Comparison of ENCODE assay signal across 15 mouse cellular contexts in the genomic region with DNA sequence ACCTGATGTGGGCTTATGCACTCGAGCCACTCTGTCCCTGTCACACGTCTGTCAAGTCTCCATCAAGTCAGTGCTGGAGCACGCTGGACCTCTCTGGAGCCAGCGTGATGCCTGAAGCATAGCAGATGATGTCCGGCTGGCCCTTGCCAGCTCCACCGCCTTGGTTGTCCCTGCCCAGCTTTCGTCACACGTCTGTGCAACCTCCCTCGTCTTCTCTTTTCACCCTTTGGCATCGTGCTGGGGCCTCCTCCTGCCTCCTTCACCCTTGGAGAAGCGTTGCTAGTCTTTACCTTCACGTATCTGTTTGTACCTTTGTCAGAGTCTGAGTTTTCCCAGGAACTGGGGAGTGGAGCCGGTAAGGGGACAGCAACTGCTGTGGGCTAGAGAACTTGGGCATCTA. TPM values are rescaled to one million over a fixed set of nuclear protein-coding genes. Genes with fewer than 3 reads are reported as not detected.
DNase-seq lines count a peak whose midpoint lies in the region; ATAC-seq and TF ChIP-seq lines count a peak whose summit lies in the region.
"Had no signal": no experiment of that assay in that cellular context is flagged by ENCODE, and none has a peak within 500 bp of the region (broad histone marks: within the 10 kb centered on the region; RNA-seq: fewer than 3 reads in every experiment).

No protein-coding gene starts in this region.

- no peak overlapping the region for H3K27ac ChIP-seq in cerebellum, adult 2 months (ENCODE audit: insufficient read depth, low read length)
- H3K27ac ChIP-seq in hindbrain, embryonic 13.5 days = peak overlapping the region; percentile 55
- no peak overlapping the region for H3K27ac ChIP-seq in hindbrain, embryonic 11.5 days (ENCODE audit: low read depth, low read length)
- no peak overlapping the region for H3K27ac ChIP-seq in embryonic facial prominence, embryonic 14.5 days (replicated peaks; ENCODE audit: low read depth, low read length)
- H3K27ac ChIP-seq in midbrain, embryonic 14.5 days (replicated peaks; ENCODE audit: low read depth, low read length) = peak overlapping the region; percentile 71
- H3K27ac ChIP-seq: limb, embryonic 12.5 days had no signal

- TF ChIP-seq POLR2A in cerebellum, adult 2 months (IDR thresholded peaks at IDR 0.05; ENCODE audit: borderline replicate concordance, insufficient read depth, low read length) = no peak

- DNase-seq in cerebellum, postnatal 10 days = peak; percentile 50 to 54
- DNase-seq in cerebellum, adult 2 months = no peak
- no peak for DNase-seq in hindbrain, embryonic 11.5 days (ENCODE audit: low spot score)
- no peak for DNase-seq in embryonic facial prominence, embryonic 14.5 days (ENCODE audit: low spot score)
- no peak for DNase-seq in midbrain, embryonic 14.5 days
- DNase-seq in adrenal gland, postnatal 14 days = no peak
- DNase-seq: kidney, adult 8-10 months; layer of hippocampus, adult 9-11 months had no signal

- H3K4me3 ChIP-seq in cerebellum, adult 2 months (replicated peaks; ENCODE audit: insufficient read depth, low read depth, low read length) = no peak overlapping the region
- H3K4me3 ChIP-seq in hindbrain, embryonic 13.5 days = no peak overlapping the region
- no peak overlapping the region for H3K4me3 ChIP-seq in hindbrain, embryonic 11.5 days (ENCODE audit: low read depth, low read length)
- no peak overlapping the region for H3K4me3 ChIP-seq in embryonic facial prominence, embryonic 14.5 days (ENCODE audit: low read depth, low read length)
- no peak overlapping the region for H3K4me3 ChIP-seq in midbrain, embryonic 14.5 days (replicated peaks; ENCODE audit: low read depth, low read length)
- H3K4me3 ChIP-seq: limb, embryonic 12.5 days had no signal

- H3K4me1 ChIP-seq in cerebellum, adult 2 months (ENCODE audit: control insufficient read depth, insufficient read depth, low read length) = peaks cover 29% of the 10 kb centered on the region
- H3K4me1 ChIP-seq in hindbrain, embryonic 13.5 days (replicated peaks) = peaks cover 26% of the 10 kb centered on the region
- H3K4me1 ChIP-seq in hindbrain, embryonic 11.5 days (replicated peaks; ENCODE audit: control insufficient read depth, insufficient read depth, low read length) = peaks cover 5% of the 10 kb centered on the region; the same call in 1 of the 2 replicates
- peaks cover 14% of the 10 kb centered on the region; the same call in 1 of the 2 replicates for H3K4me1 ChIP-seq in embryonic facial prominence, embryonic 14.5 days (ENCODE audit: control insufficient read depth, insufficient read depth, low read length)
- peaks cover 21% of the 10 kb centered on the region for H3K4me1 ChIP-seq in midbrain, embryonic 14.5 days (ENCODE audit: control insufficient read depth, insufficient read depth, low read length)

- no peak overlapping the region for H3K4me2 ChIP-seq in hindbrain, embryonic 13.5 days
- no peak overlapping the region for H3K4me2 ChIP-seq in hindbrain, embryonic 11.5 days (replicated peaks; ENCODE audit: low read depth, low read length)
- peak overlapping the region; percentile 21; the same call in 1 of the 2 replicates for H3K4me2 ChIP-seq in embryonic facial prominence, embryonic 14.5 days (ENCODE audit: low read depth, low read length)
- peak overlapping the region; percentile 29; the same call in 1 of the 2 replicates for H3K4me2 ChIP-seq in midbrain, embryonic 14.5 days (ENCODE audit: low read length)
- H3K4me2 ChIP-seq: limb, embryonic 12.5 days had no signal

- TF ChIP-seq CTCF in cerebellum, adult 2 months (IDR thresholded peaks at IDR 0.05; ENCODE audit: borderline replicate concordance, insufficient read depth, low read depth, low read length) = no peak

- H3K36me3 ChIP-seq in hindbrain, embryonic 13.5 days = no peaks in the 10 kb centered on the region
- H3K36me3 ChIP-seq in hindbrain, embryonic 11.5 days (ENCODE audit: control insufficient read depth, insufficient read depth, low read length) = no peaks in the 10 kb centered on the region
- H3K36me3 ChIP-seq in embryonic facial prominence, embryonic 14.5 days (ENCODE audit: control insufficient read depth, insufficient read depth, low read length) = no peaks in the 10 kb centered on the region
- no peaks in the 10 kb centered on the region for H3K36me3 ChIP-seq in midbrain, embryonic 14.5 days (ENCODE audit: control insufficient read depth, insufficient read depth, low read length)
- H3K36me3 ChIP-seq: limb, embryonic 12.5 days had no signal

- 0 out of 2 replicates have a peak overlapping the region, but pooled peaks have one; percentile 56 for H3K9ac ChIP-seq in hindbrain, embryonic 13.5 days
- no peak overlapping the region for H3K9ac ChIP-seq in hindbrain, embryonic 11.5 days (ENCODE audit: low read depth, low read length)
- H3K9ac ChIP-seq in embryonic facial prominence, embryonic 14.5 days (ENCODE audit: low read depth, low read length) = no peak overlapping the region
- peak overlapping the region; percentile 23; the same call in 1 of the 2 replicates for H3K9ac ChIP-seq in midbrain, embryonic 14.5 days (replicated peaks; ENCODE audit: low read length)
- H3K9ac ChIP-seq: limb, embryonic 12.5 days had no signal

- 45% methylated on average over 13 of the region's 13 CpGs for WGBS in cerebellum, adult 2 months
- WGBS in hindbrain, embryonic 13.5 days = 77% methylated on average over 13 of the region's 13 CpGs
- 78% methylated on average over 13 of the region's 13 CpGs for WGBS in hindbrain, embryonic 11.5 days
- 73% methylated on average over 13 of the region's 13 CpGs for WGBS in embryonic facial prominence, embryonic 14.5 days
- WGBS in midbrain, embryonic 14.5 days = 68% methylated on average over 13 of the region's 13 CpGs

- no peaks in the 10 kb centered on the region for H3K27me3 ChIP-seq in cerebellum, adult 2 months (ENCODE audit: control insufficient read depth, insufficient read depth, low read length)
- no peaks in the 10 kb centered on the region for H3K27me3 ChIP-seq in hindbrain, embryonic 13.5 days
- H3K27me3 ChIP-seq in hindbrain, embryonic 11.5 days (ENCODE audit: control insufficient read depth, insufficient read depth, low read length) = no peaks in the 10 kb centered on the region
- peaks cover 2% of the 10 kb centered on the region; the same call in 1 of the 2 replicates for H3K27me3 ChIP-seq in embryonic facial prominence, embryonic 14.5 days (replicated peaks; ENCODE audit: control insufficient read depth, insufficient read depth, low read length)
- no peaks in the 10 kb centered on the region for H3K27me3 ChIP-seq in midbrain, embryonic 14.5 days (ENCODE audit: control insufficient read depth, insufficient read depth, low read length)

- no peak for ATAC-seq in hindbrain, embryonic 13.5 days (ENCODE audit: low FRiP score)
- ATAC-seq in hindbrain, embryonic 11.5 days (ENCODE audit: low FRiP score) = no peak
- no peak for ATAC-seq in embryonic facial prominence, embryonic 14.5 days (ENCODE audit: low read depth)
- no peak for ATAC-seq in midbrain, embryonic 14.5 days (ENCODE audit: low FRiP score, low TSS enrichment)
- ATAC-seq in inflammation-experienced regulatory T-cells, adult 6 months = no peak

- no peaks in the 10 kb centered on the region for H3K9me3 ChIP-seq in hindbrain, embryonic 13.5 days
- no peaks in the 10 kb centered on the region for H3K9me3 ChIP-seq in hindbrain, embryonic 11.5 days (ENCODE audit: control insufficient read depth, low read length)
- no peaks in the 10 kb centered on the region for H3K9me3 ChIP-seq in embryonic facial prominence, embryonic 14.5 days (ENCODE audit: control insufficient read depth, low read length)
- H3K9me3 ChIP-seq in midbrain, embryonic 14.5 days (ENCODE audit: control insufficient read depth, low read length) = no peaks in the 10 kb centered on the region
- H3K9me3 ChIP-seq: limb, embryonic 12.5 days had no signal

RNA-seq across cellular contexts. Expression of gene Aqp6, which starts 13.1 kb away (rescaled TPM):
- polyA plus RNA-seq in cerebellum, adult 2 months (2012; rRNA removed) = 29.0 and 38.4 TPM in 2 replicates
- polyA plus RNA-seq in hindbrain, embryonic 13.5 days (2015; fragmentation: Nextera tagmentation; extraction: Ambion mirVana) = 2.6 and 3.2 TPM in 2 replicates
- polyA plus RNA-seq in hindbrain, embryonic 11.5 days (2014; fragmentation: Nextera tagmentation; extraction: Ambion mirVana) = 1.0 and 1.7 TPM in 2 replicates
- polyA plus RNA-seq in embryonic facial prominence, embryonic 14.5 days (2014; fragmentation: Nextera tagmentation; extraction: Ambion mirVana) = not detected in 2 replicates
- 0.93 and 1.1 TPM in 2 replicates for polyA plus RNA-seq in midbrain, embryonic 14.5 days (2014; fragmentation: Nextera tagmentation; extraction: Ambion mirVana)
- not detected for polyA plus RNA-seq in inflammation-experienced regulatory T-cells, adult 6 months (2017; shearing (Covaris generic))
- total RNA-seq in adrenal gland, postnatal 14 days (2021) = not detected in 2 replicates
- total RNA-seq: megakaryocyte progenitor cell, adult 5-6 weeks; neutrophil, adult 5-6 weeks had no signal
- polyA plus RNA-seq: C2C12; embryonic facial prominence, embryonic 11.5 days; limb, embryonic 12.5 days had no signal

RNA-seq across cellular contexts. Expression of gene Aqp5, which starts 23.7 kb away (rescaled TPM):
- polyA plus RNA-seq in cerebellum, adult 2 months (2012; rRNA removed) = 0.36 and 0.56 TPM in 2 replicates
- polyA plus RNA-seq in hindbrain, embryonic 13.5 days (2015; fragmentation: Nextera tagmentation; extraction: Ambion mirVana) = 2.1 and 2.5 TPM in 2 replicates
- polyA plus RNA-seq in hindbrain, embryonic 11.5 days (2014; fragmentation: Nextera tagmentation; extraction: Ambion mirVana) = 0.28 and 0.36 TPM in 2 replicates
- 1.8 and 2.9 TPM in 2 replicates for polyA plus RNA-seq in embryonic facial prominence, embryonic 14.5 days (2014; fragmentation: Nextera tagmentation; extraction: Ambion mirVana)
- 0.70 and 3.0 TPM in 2 replicates for polyA plus RNA-seq in midbrain, embryonic 14.5 days (2014; fragmentation: Nextera tagmentation; extraction: Ambion mirVana)
- polyA plus RNA-seq in inflammation-experienced regulatory T-cells, adult 6 months (2017; shearing (Covaris generic)) = not detected
- total RNA-seq in adrenal gland, postnatal 14 days (2021) = 2.1 and 2.3 TPM in 2 replicates
- total RNA-seq: megakaryocyte progenitor cell, adult 5-6 weeks; neutrophil, adult 5-6 weeks had no signal
- polyA plus RNA-seq: embryonic facial prominence, embryonic 11.5 days; limb, embryonic 12.5 days had no signal

RNA-seq across cellular contexts. Expression of gene Aqp2, which starts 35.4 kb away (rescaled TPM):
- 0.23 and 0.43 TPM in 2 replicates for polyA plus RNA-seq in cerebellum, adult 2 months (2012; rRNA removed)
- polyA plus RNA-seq in hindbrain, embryonic 13.5 days (2015; fragmentation: Nextera tagmentation; extraction: Ambion mirVana) = not detected in 2 replicates
- not detected in 2 replicates for polyA plus RNA-seq in hindbrain, embryonic 11.5 days (2014; fragmentation: Nextera tagmentation; extraction: Ambion mirVana)
- polyA plus RNA-seq in embryonic facial prominence, embryonic 14.5 days (2014; fragmentation: Nextera tagmentation; extraction: Ambion mirVana) = 0.11 TPM in 1 of 2 replicates, not detected in the other
- not detected in 2 replicates for polyA plus RNA-seq in midbrain, embryonic 14.5 days (2014; fragmentation: Nextera tagmentation; extraction: Ambion mirVana)
- not detected for polyA plus RNA-seq in inflammation-experienced regulatory T-cells, adult 6 months (2017; shearing (Covaris generic))
- total RNA-seq in adrenal gland, postnatal 14 days (2021) = 1.4 and 1.7 TPM in 2 replicates
- total RNA-seq: megakaryocyte progenitor cell, adult 5-6 weeks; neutrophil, adult 5-6 weeks had no signal
- polyA plus RNA-seq: embryonic facial prominence, embryonic 11.5 days; limb, embryonic 12.5 days had no signal

RNA-seq across cellular contexts. Expression of gene Racgap1, which starts 37.2 kb away (rescaled TPM):
- polyA plus RNA-seq in cerebellum, adult 2 months (2012; rRNA removed) = 15.5 and 15.6 TPM in 2 replicates
- 97.6 and 102 TPM in 2 replicates for polyA plus RNA-seq in hindbrain, embryonic 13.5 days (2015; fragmentation: Nextera tagmentation; extraction: Ambion mirVana)
- polyA plus RNA-seq in hindbrain, embryonic 11.5 days (2014; fragmentation: Nextera tagmentation; extraction: Ambion mirVana) = 161 and 202 TPM in 2 replicates
- polyA plus RNA-seq in embryonic facial prominence, embryonic 14.5 days (2014; fragmentation: Nextera tagmentation; extraction: Ambion mirVana) = 75.7 and 89.8 TPM in 2 replicates
- polyA plus RNA-seq in midbrain, embryonic 14.5 days (2014; fragmentation: Nextera tagmentation; extraction: Ambion mirVana) = 42.2 and 64.0 TPM in 2 replicates
- polyA plus RNA-seq in inflammation-experienced regulatory T-cells, adult 6 months (2017; shearing (Covaris generic)) = 100 to 1,000 TPM in 1 of 3 experiments, 10 to 100 TPM in 2; 18.4 to 106 (median 18.6) TPM
- total RNA-seq in adrenal gland, postnatal 14 days (2021) = 25.3 and 28.5 TPM in 2 replicates

RNA-seq across cellular contexts. Expression of gene Asic1, which starts 55.9 kb away (rescaled TPM):
- 102 and 104 TPM in 2 replicates for polyA plus RNA-seq in cerebellum, adult 2 months (2012; rRNA removed)
- 58.3 and 63.0 TPM in 2 replicates for polyA plus RNA-seq in hindbrain, embryonic 13.5 days (2015; fragmentation: Nextera tagmentation; extraction: Ambion mirVana)
- polyA plus RNA-seq in hindbrain, embryonic 11.5 days (2014; fragmentation: Nextera tagmentation; extraction: Ambion mirVana) = 14.4 and 21.0 TPM in 2 replicates
- 4.1 and 4.6 TPM in 2 replicates for polyA plus RNA-seq in embryonic facial prominence, embryonic 14.5 days (2014; fragmentation: Nextera tagmentation; extraction: Ambion mirVana)
- polyA plus RNA-seq in midbrain, embryonic 14.5 days (2014; fragmentation: Nextera tagmentation; extraction: Ambion mirVana) = 51.9 and 53.5 TPM in 2 replicates
- polyA plus RNA-seq in inflammation-experienced regulatory T-cells, adult 6 months (2017; shearing (Covaris generic)) = under 1 TPM in 2 of 3 experiments, not detected in 1; 0.20 to 0.40 TPM
- total RNA-seq in adrenal gland, postnatal 14 days (2021) = 0.70 and 0.75 TPM in 2 replicates
- total RNA-seq: megakaryocyte progenitor cell, adult 5-6 weeks had no signal

Comparison
In these comparisons a context has a peak if more than half of its experiments do, and no peak if none do; other contexts are left out.
1. DNase-seq: peak in cerebellum, postnatal 10 days (2 of 2); none in cerebellum, adult 2 months (0 of 2), hindbrain, embryonic 11.5 days (single experiment), embryonic facial prominence, embryonic 14.5 days (single experiment), midbrain, embryonic 14.5 days (single experiment) and adrenal gland, postnatal 14 days (single experiment).
2. H3K27ac ChIP-seq: peak in hindbrain, embryonic 13.5 days (single experiment) and midbrain, embryonic 14.5 days (single experiment); none in cerebellum, adult 2 months (single experiment), hindbrain, embryonic 11.5 days (single experiment) and embryonic facial prominence, embryonic 14.5 days (single experiment).
3. H3K9ac ChIP-seq: peak in hindbrain, embryonic 13.5 days (single experiment) and midbrain, embryonic 14.5 days (single experiment); none in hindbrain, embryonic 11.5 days (single experiment) and embryonic facial prominence, embryonic 14.5 days (single experiment).
4. H3K4me2 ChIP-seq: peak in embryonic facial prominence, embryonic 14.5 days (single experiment) and midbrain, embryonic 14.5 days (single experiment); none in hindbrain, embryonic 13.5 days (single experiment) and hindbrain, embryonic 11.5 days (single experiment).